Mouse (Mus musculus): ENCODE measurements around the gene Kptn.

DNA sequence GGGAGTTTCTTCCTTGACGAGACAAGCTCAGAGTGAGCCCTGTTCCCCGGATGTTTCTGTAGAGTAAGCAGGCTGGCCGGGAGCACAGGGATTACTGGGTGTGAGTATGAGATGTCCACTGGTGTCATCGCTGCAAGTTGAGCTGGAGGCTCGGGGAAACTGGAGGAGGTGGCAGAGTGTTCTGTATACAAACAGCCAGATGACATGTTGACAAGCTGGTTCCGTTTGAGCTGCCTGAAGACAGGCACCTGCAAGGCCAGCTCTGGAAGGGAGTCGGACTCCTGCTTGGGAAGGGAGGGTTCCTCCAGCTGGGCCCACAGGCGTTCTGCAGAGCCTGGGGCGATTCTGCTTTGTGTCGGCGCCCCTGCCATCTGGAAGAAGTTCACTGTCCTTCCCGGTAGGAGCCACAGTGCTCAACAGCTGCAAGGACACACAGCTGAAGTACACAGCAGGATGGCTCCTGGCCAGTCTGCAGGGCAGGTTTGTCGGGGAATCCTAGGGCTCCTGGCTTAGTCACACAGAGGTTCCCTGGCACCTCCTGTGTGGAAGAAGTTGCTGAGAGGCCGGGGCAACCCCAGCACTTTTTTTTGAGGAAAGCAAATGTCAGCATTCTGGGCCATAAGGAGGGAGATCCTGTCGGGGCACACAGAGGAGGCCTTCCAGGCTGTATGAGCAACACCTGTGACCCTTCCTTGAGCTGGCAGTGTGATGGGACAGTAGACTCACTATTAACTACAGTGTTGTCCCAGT, 17.8 kb upstream of the Kptn start:
- TF ChIP-seq CTCF (conservative IDR thresholded peaks at IDR 0.05; ENCODE audit: low read length) (no peak), POU5F1 (IDR thresholded peaks at IDR 0.05; ENCODE audit: borderline replicate concordance, low read length) (no peak)

Data from E14TG2a.4 (cell line).